Mouse (Mus musculus) intestine, embryonic 16.5 days (tissue): ENCODE data around the gene Cers1. TPM values are rescaled to one million over a fixed set of nuclear protein-coding genes. Genes with fewer than 3 reads are reported as not detected.

Experiments
- ATAC-seq: fragments of 200-750 bp; cut with Nextera tagmentation; 2 replicates; pipeline ENCODE4 v1.8.0; 2017; ENCODE audit warnings: moderate TSS enrichment, moderate library complexity
- H3K27ac ChIP-seq: fragments of 300-500 bp; sonication (generic); 2 replicates; pipeline ENCODE4 v1.5.1; 2014; ENCODE audit warnings: mild to moderate bottlenecking, low read length
- H3K27me3 ChIP-seq: fragments of 300-500 bp; sonication (generic); replicated peaks from 2 replicates; pipeline ENCODE4 v1.6.1; 2014; ENCODE audit warnings: low read length, control low read depth, mixed read lengths; ENCODE audit not compliant: control insufficient read depth, insufficient read depth
- H3K36me3 ChIP-seq: fragments of 300-500 bp; sonication (generic); 2 replicates; pipeline ENCODE4 v1.6.1; 2014; ENCODE audit warnings: low read length, control low read depth; ENCODE audit not compliant: control insufficient read depth, insufficient read depth
- H3K4me1 ChIP-seq: fragments of 300-500 bp; sonication (generic); 2 replicates; pipeline ENCODE4 v1.6.1; 2014; ENCODE audit warnings: low read length, control low read depth, mixed read lengths; ENCODE audit not compliant: control insufficient read depth, insufficient read depth
- H3K4me2 ChIP-seq: fragments of 300-500 bp; sonication (generic); 2 replicates; pipeline ENCODE4 v1.6.1; 2014; ENCODE audit warnings: low read depth, low read length, control low read depth
- H3K4me3 ChIP-seq: fragments of 300-500 bp; sonication (generic); 2 replicates; pipeline ENCODE4 v1.5.1; 2014; ENCODE audit warnings: mild to moderate bottlenecking, low read length
- H3K9ac ChIP-seq: fragments of 300-500 bp; sonication (generic); 2 replicates; pipeline ENCODE4 v1.6.1; 2014; ENCODE audit warnings: low read depth, low read length
- H3K9me3 ChIP-seq: fragments of 300-500 bp; sonication (generic); 2 replicates; pipeline ENCODE4 v1.6.1; 2016; ENCODE audit warnings: low read length, control low read depth; ENCODE audit not compliant: control insufficient read depth
- WGBS: fragments of 180-500 bp; shearing (Covaris S2); extraction: QIAGEN DNeasy Blood & Tissue Kit; methylation state at CpG from one replicate; pipeline ENCODE4 v1.1.7; 2014; 5-methylcytosine and 5-hydroxymethylcytosine counted together
- polyA plus RNA-seq: library from polyadenylated mRNA; unstranded; fragments of >200 nt; fragmentation: Nextera tagmentation; extraction: Ambion mirVana; gene quantifications from 2 replicates; pipeline ENCODE4 v1.2.1, GENCODE M21; 2015

The Cers1 gene
- polyA plus RNA-seq, result 2.1 and 3.2 TPM in 2 replicates

- 3% methylated on average over 66 of the region's 66 CpGs for WGBS
- Histone ChIP-seq H3K4me2 (peak within 1 kb of the TSS; percentile 94), H3K27ac (peak within 1 kb of the TSS; percentile 54; the same call in 1 of the 2 replicates), H3K4me1 (peaks cover 22% of the 10 kb centered on the region), H3K27me3 (no peaks in the 10 kb centered on the region; the same call in 1 of the 2 replicates), H3K9me3 (no peaks in the 10 kb centered on the region), H3K4me3 (peak within 1 kb of the TSS; percentile 60), H3K36me3 (peaks cover 12% of the 10 kb centered on the region), H3K9ac (peak within 1 kb of the TSS; percentile 68)
- peak; percentile 69 for ATAC-seq
Observed at GRCm38 (mm10) chr8:70315624-70316510, at the start of gene Cers1. Gene Cers1, plus strand, starts transcription at chr8:70315775.

- Histone ChIP-seq H3K4me1 (no peaks in the 10 kb centered on the region), H3K4me3 (no peak overlapping the region), H3K36me3 (no peaks in the 10 kb centered on the region; the same call in 1 of the 2 replicates), H3K9me3 (no peaks in the 10 kb centered on the region), H3K9ac (no peak overlapping the region), H3K27ac (no peak overlapping the region), H3K27me3 (no peaks in the 10 kb centered on the region), H3K4me2 (no peak overlapping the region)
- peak; percentile 61 for ATAC-seq
- 79% methylated on average over 3 of the region's 3 CpGs for WGBS
Observed at GRCm38 (mm10) chr8:70267674-70268073, 47.9 kb upstream of the Cers1 start.

- no peak overlapping the region for H3K4me2 ChIP-seq
- WGBS, result 63% methylated on average over 5 of the region's 5 CpGs
- no peaks in the 10 kb centered on the region for H3K9me3 ChIP-seq
- H3K36me3 ChIP-seq, result no peaks in the 10 kb centered on the region
- no peak overlapping the region for H3K4me3 ChIP-seq
- no peaks in the 10 kb centered on the region for H3K4me1 ChIP-seq
- H3K27ac ChIP-seq, result no peak overlapping the region
- H3K27me3 ChIP-seq, result no peaks in the 10 kb centered on the region
- ATAC-seq, result peak; percentile 29; the same call in 1 of the 2 replicates
- H3K9ac ChIP-seq, result no peak overlapping the region
Observed at GRCm38 (mm10) chr8:70268311-70268710, 47.3 kb upstream of the Cers1 start.

DNA sequence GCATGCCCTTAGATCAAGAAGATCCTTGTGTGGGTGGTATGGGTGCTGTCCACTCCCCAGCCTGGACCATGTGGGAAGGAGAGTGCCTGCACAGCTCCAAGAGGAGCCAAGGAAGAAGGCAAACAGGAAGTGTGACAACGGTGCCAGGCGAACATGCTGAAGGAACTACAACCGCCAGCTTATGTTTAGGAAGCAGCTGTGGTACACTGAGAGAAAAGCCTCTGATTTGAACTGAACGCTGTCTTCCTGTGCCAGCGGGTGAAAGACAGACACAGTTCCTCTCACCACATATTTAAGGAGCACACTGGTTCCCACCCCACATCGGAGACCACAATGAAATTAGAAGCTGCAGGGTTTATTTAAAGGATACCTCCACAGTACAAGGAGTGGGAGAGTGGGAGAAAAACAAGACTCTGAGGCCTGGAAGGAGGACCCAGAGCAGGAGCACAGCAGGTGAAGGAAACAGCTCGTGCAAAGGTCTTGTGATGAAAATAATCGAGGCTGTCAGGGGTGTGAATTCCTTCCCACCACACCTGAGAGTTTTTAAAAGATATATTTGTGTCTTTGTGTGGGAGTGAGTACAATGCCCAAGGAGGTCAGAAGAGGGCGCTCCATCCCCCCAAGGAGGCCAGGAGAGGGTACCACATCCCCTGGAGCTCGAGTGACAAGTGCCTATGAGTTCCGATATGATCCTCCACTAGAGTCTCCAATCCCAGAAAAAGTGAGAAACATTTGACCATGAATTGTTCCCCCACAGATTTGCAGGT is 46.6 kb upstream of the Cers1 start:
- 0 out of 2 replicates have a peak, but pooled peaks have one; percentile 10 for ATAC-seq
- no peak overlapping the region for H3K27ac ChIP-seq
- H3K9ac ChIP-seq, result no peak overlapping the region
- H3K4me1 ChIP-seq, result no peaks in the 10 kb centered on the region
- no peak overlapping the region for H3K4me2 ChIP-seq
- no peaks in the 10 kb centered on the region for H3K9me3 ChIP-seq
- no peak overlapping the region for H3K4me3 ChIP-seq
- no peaks in the 10 kb centered on the region for H3K27me3 ChIP-seq
- WGBS, result 54% methylated on average over 11 of the region's 11 CpGs
- no peaks in the 10 kb centered on the region for H3K36me3 ChIP-seq

DNA sequence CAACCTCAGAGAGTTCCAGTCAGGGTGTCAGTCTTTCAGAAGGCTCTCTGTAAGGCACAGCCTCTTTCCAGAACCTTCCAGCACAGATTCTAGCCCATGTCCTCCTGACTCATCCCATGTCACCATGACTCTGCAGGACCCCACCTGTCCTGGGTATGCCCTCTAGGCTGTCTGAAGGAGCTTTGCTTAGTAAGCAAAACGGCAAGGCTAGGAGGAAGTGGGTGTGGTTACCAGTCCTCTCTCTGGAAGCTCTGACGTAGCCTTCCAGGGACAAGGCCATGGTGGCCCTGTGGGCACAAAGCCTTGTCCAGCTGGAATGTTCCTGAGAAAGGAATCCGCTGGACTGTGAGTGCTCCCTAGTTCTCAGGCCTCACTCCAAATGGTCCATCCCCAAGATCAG is 42.6 kb upstream of the Cers1 start:
- no peaks in the 10 kb centered on the region for H3K9me3 ChIP-seq
- no peak overlapping the region for H3K9ac ChIP-seq
- H3K27ac ChIP-seq, result no peak overlapping the region
- H3K36me3 ChIP-seq, result no peaks in the 10 kb centered on the region
- 51% methylated on average over 3 of the region's 3 CpGs for WGBS
- no peak overlapping the region for H3K4me2 ChIP-seq
- H3K4me1 ChIP-seq, result no peaks in the 10 kb centered on the region
- peak; percentile 76 for ATAC-seq
- H3K4me3 ChIP-seq, result no peak overlapping the region
- H3K27me3 ChIP-seq, result no peaks in the 10 kb centered on the region

DNA sequence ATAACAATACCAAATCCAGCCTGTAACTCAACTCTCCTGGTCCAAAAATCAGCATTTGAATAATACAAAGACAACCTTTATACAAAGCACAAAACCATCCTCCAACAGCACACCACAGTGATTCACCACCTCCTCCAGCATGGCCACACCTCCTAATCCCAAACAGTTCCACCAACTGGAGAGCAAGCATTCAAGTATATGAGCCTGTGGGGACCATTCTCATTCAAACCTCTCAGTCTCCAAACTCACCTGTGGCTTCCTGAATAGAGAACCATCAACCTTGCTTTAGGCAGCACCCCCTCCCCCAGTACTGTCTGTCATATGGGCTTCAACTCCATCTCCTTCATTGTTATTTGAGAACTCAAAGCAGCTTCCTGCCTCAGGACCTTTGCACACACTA is 41.2 kb upstream of the Cers1 start:
- H3K27me3 ChIP-seq, result no peaks in the 10 kb centered on the region
- H3K4me1 ChIP-seq, result no peaks in the 10 kb centered on the region
- ATAC-seq, result no peak
- no peaks in the 10 kb centered on the region for H3K36me3 ChIP-seq
- H3K4me3 ChIP-seq, result no peak overlapping the region
- no peak overlapping the region for H3K4me2 ChIP-seq
- no peaks in the 10 kb centered on the region for H3K9me3 ChIP-seq
- no peak overlapping the region for H3K27ac ChIP-seq
- no peak overlapping the region for H3K9ac ChIP-seq

DNA sequence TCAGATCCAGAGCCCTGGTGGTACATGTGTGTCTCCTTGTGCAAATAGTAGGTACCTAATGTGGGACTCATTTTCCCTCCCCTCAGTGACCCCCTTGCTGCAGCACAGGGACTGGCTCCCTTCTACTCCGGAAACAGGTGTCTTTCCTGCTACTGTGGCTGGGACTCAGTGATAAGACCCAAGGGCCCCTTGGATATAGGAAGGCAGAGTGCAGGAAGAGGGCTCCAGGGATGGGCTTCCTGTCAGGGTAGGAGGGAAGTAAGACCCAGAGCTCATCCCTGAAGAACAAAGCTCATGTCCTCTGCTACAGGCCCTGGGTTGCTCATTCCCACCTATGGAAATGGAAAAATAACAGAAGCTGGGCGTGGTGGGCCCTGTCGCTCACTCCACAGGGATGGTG is 39.1 kb upstream of the Cers1 start:
- no peak overlapping the region for H3K4me2 ChIP-seq
- H3K9ac ChIP-seq, result no peak overlapping the region
- ATAC-seq, result no peak
- no peaks in the 10 kb centered on the region for H3K27me3 ChIP-seq
- no peak overlapping the region for H3K4me3 ChIP-seq
- no peaks in the 10 kb centered on the region for H3K9me3 ChIP-seq
- 86% methylated on average over 3 of the region's 3 CpGs for whole genome bisulfite sequencing
- H3K36me3 ChIP-seq, result no peaks in the 10 kb centered on the region
- no peak overlapping the region for H3K27ac ChIP-seq
- H3K4me1 ChIP-seq, result no peaks in the 10 kb centered on the region

GRCm38 (mm10) chr8:70278175-70278574 is 37.4 kb upstream of the Cers1 start:
- Histone ChIP-seq H3K36me3 (no peaks in the 10 kb centered on the region), H3K4me2 (no peak overlapping the region), H3K4me1 (no peaks in the 10 kb centered on the region), H3K9me3 (no peaks in the 10 kb centered on the region), H3K27me3 (no peaks in the 10 kb centered on the region), H3K9ac (peak overlapping the region; percentile 10; the same call in 1 of the 2 replicates), H3K27ac (no peak overlapping the region), H3K4me3 (no peak overlapping the region)
- 58% methylated on average over 15 of the region's 15 CpGs for WGBS
- no peak for ATAC-seq

- H3K4me1 ChIP-seq, result peaks cover 4% of the 10 kb centered on the region; the same call in 1 of the 2 replicates
- no peak overlapping the region for H3K4me3 ChIP-seq
- H3K36me3 ChIP-seq, result no peaks in the 10 kb centered on the region
- 62% methylated on average over 8 of the region's 8 CpGs for WGBS
- no peak overlapping the region for H3K27ac ChIP-seq
- H3K27me3 ChIP-seq, result no peaks in the 10 kb centered on the region
- no peaks in the 10 kb centered on the region for H3K9me3 ChIP-seq
- 0 out of 2 replicates have a peak overlapping the region, but pooled peaks have one; percentile 5 for H3K9ac ChIP-seq
- ATAC-seq, result no peak
- H3K4me2 ChIP-seq, result no peak overlapping the region
Observed at GRCm38 (mm10) chr8:70279266-70279665, 36.3 kb upstream of the Cers1 start.
